Mouse (Mus musculus) ES-E14 (cell line): ENCODE results near the gene Xcr1. TPM values are rescaled to one million over a fixed set of nuclear protein-coding genes. Genes with fewer than 3 reads are reported as not detected.

Source experiments
- DNase-seq: peaks from one replicate; pipeline ENCODE4 v3.0.0-alpha.2; 2013; ENCODE audit warnings: low read depth, low spot score
- H3K27ac ChIP-seq: 2 replicates; pipeline ENCODE4 v1.5.1; 2012; ENCODE audit warnings: low read depth, mild to moderate bottlenecking, low read length, moderate library complexity, mixed read lengths; ENCODE audit not compliant: poor library complexity, insufficient read depth, severe bottlenecking
- H3K36me3 ChIP-seq: 2 replicates; pipeline ENCODE4 v1.6.1; 2012; ENCODE audit warnings: mild to moderate bottlenecking, low read length, moderate library complexity, mixed read lengths; ENCODE audit not compliant: control insufficient read depth, poor library complexity, insufficient read depth, severe bottlenecking
- H3K4me1 ChIP-seq, 2 experiments: fragments of 150-350 bp in 1 of 2; sonication (generic) in 1 of 2; 2 replicates each; pipeline ENCODE4 v1.6.1; 2012; ENCODE audit warnings: low read length in 2 of 2, mild to moderate bottlenecking in 1 of 2, mixed read lengths in 1 of 2; ENCODE audit not compliant: control insufficient read depth in 2 of 2, insufficient read depth in 2 of 2, poor library complexity in 1 of 2
- H3K4me3 ChIP-seq, 2 experiments: fragments of 150-350 bp in 1 of 2; sonication (generic) in 1 of 2; 2 replicates each; pipeline ENCODE4 v1.5.1; 2012; ENCODE audit warnings: low read length in 2 of 2, low read depth in 1 of 2, mild to moderate bottlenecking in 1 of 2, mixed read lengths in 1 of 2; ENCODE audit not compliant: insufficient read depth in 1 of 2, poor library complexity in 1 of 2, severe bottlenecking in 1 of 2
- H3K9ac ChIP-seq: 2 replicates; pipeline ENCODE4 v1.6.1; 2012; ENCODE audit warnings: low read depth, mild to moderate bottlenecking, low read length, mixed read lengths; ENCODE audit not compliant: poor library complexity, insufficient read depth, severe bottlenecking
- H3K9me3 ChIP-seq: fragments of 150-350 bp; sonication (generic); 2 replicates; pipeline ENCODE4 v1.6.1; 2012; ENCODE audit warnings: low read depth, mild to moderate bottlenecking, low read length; ENCODE audit not compliant: control insufficient read depth, insufficient read depth
- CHD2 ChIP-seq: IDR thresholded peaks from 2 replicates; pipeline ENCODE4 v1.6.1; 2014; ENCODE audit warnings: mild to moderate bottlenecking, low read depth, low read length, inconsistent platforms
- HCFC1 ChIP-seq: IDR thresholded peaks from 2 replicates; pipeline ENCODE4 v1.6.1; 2012; ENCODE audit warnings: low read length, inconsistent platforms, borderline replicate concordance; ENCODE audit not compliant: insufficient read depth
- MAFK ChIP-seq: IDR thresholded peaks from 2 replicates; pipeline ENCODE4 v1.6.1; 2014; ENCODE audit warnings: mild to moderate bottlenecking, low read depth, low read length, inconsistent platforms; ENCODE audit not compliant: insufficient read depth
- ZC3H11A ChIP-seq: IDR thresholded peaks from 2 replicates; pipeline ENCODE4 v1.6.1; 2012; ENCODE audit warnings: low read depth, mild to moderate bottlenecking, inconsistent platforms, low read length, borderline replicate concordance
- ZNF384 ChIP-seq: IDR thresholded peaks from 2 replicates; pipeline ENCODE4 v1.6.1; 2012; ENCODE audit warnings: low read depth, low read length, inconsistent platforms
- in situ Hi-C, 2 experiments: fragments of 600-800 bp; cut with MboI; formaldehyde crosslinking; loops; one replicate each; pipeline ENCODE4 v1.15.1; 2025; ENCODE audit warnings: low sequenced_read_pairs in 2 of 2, inconsistent platforms in 1 of 2; ENCODE audit not compliant: unreplicated experiment in 2 of 2
- total RNA-seq: library from RNA; depleted of rRNA; stranded (reverse); fragments of 300-350 nt; gene quantifications from 2 replicates; pipeline ENCODE4 v1.2.3, GENCODE M21; 2012

Xcr1 gene
- total RNA-seq, 1 experiment, result 0.09 TPM

DNA sequence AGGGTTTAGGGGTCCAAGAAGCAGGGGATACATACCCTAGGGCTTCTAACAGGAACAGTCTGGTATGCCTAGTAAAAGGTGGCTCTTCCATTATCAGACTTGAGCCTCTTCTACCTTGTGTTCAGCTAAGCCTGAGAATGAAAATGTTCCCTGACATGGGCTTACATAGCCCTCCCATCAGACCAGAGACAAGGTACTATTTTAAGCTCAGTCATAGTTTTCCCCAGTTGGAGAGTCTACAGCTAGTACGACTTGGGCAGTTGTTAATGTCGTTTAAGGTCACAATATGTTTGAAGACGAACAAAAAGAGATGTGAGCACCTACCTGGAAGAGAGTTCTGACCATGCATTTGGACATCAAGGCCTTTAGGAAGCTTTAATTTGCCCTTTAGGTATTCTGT is 17.4 kb downstream of the Xcr1 start:
- TF ChIP-seq ZNF384, result no peak
- no peak for TF ChIP-seq HCFC1
- TF ChIP-seq ZC3H11A, result no peak
- TF ChIP-seq MAFK, result no peak
- TF ChIP-seq CHD2, result no peak
- Histone ChIP-seq H3K9me3 (no peaks in the 10 kb centered on the region), H3K4me1 (no peaks in the 10 kb centered on the region), H3K36me3 (no peaks in the 10 kb centered on the region; the same call in 1 of the 2 replicates), H3K9ac (no peak overlapping the region), H3K27ac (no peak overlapping the region), H3K4me3 (no peak overlapping the region)
- in situ Hi-C loops, result no loop called here
- DNase-seq, result no peak

DNA sequence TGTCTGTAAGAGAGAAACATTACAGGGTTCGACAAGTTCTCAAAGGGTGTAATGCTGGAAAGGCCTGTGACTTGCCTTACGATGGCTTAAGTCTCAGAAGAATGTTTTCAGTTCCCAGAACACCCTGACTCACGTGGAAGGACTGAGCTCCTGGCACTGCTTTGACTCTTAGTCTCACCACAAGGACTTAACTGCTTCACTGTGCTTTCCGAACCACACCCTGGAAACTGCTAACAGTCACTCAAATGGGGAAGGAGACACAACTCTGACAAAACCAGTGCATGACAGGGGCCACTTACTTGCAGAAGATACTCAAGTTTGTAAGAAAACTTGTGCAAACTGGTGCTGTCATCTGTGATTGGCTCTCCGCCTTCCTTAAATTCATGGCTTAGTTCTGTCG is 21.6 kb downstream of the Xcr1 start:
- TF ChIP-seq HCFC1, result no peak
- no peak for TF ChIP-seq CHD2
- TF ChIP-seq ZNF384, result no peak
- no peak for TF ChIP-seq MAFK
- TF ChIP-seq ZC3H11A, result no peak
- no peak for DNase-seq
- Histone ChIP-seq H3K9ac (no peak overlapping the region), H3K4me1 (no peaks in the 10 kb centered on the region), H3K4me3 (no peak overlapping the region), H3K9me3 (no peaks in the 10 kb centered on the region), H3K36me3 (no peaks in the 10 kb centered on the region; the same call in 1 of the 2 replicates), H3K27ac (no peak overlapping the region)
- in situ Hi-C loops, result no loop called here

DNA sequence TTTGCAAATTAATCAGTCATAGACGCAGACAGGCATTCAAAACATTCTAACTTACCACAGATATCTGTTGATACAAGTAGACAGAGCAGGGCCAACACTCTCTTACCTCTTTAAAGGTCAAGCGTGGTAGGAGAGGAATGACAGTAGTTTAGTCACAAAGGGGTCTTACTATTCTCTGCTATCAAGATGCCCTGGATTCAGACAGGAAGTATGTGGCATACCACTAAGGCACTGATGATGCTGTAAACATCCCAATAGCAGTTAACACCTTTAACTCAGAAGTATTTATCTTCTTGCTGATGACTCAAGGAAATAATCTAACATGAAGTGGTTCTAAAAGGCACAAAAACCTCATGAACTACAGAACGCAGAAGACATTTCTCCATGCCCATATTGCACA is 26.0 kb downstream of the Xcr1 start:
- in situ Hi-C loops, result no loop called here
- DNase-seq, result no peak
- H3K27ac ChIP-seq, result no peak overlapping the region
- H3K4me1 ChIP-seq, result no peaks in the 10 kb centered on the region
- no peaks in the 10 kb centered on the region for H3K36me3 ChIP-seq
- no peak overlapping the region for H3K9ac ChIP-seq
- TF ChIP-seq HCFC1, result no peak
- TF ChIP-seq MAFK, result no peak
- TF ChIP-seq CHD2, result no peak
- TF ChIP-seq ZC3H11A, result no peak
- no peak for TF ChIP-seq ZNF384
- H3K9me3 ChIP-seq, result no peaks in the 10 kb centered on the region
- H3K4me3 ChIP-seq, result no peak overlapping the region

DNA sequence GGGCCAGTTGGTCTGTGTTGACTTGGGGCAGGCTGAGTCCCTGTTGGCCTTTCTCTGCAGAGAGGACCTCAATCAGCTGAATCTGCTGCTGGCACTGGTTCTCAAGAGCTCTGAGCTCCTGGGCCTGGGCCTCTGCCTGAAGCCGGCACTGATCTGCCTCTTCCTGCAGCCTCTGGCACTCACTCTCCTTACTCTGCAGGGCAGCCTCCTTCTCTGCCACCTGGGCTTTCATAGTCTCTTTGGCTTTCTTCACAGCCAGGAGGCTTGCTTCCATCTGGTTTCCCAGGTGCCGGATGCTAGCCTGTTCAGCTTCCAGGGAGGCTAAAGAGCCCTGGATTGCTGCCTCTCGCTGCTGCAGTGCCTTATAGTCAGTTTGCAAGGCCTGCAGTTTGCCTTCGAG is 32.9 kb downstream of the Xcr1 start:
- Histone ChIP-seq H3K9ac (no peak overlapping the region), H3K27ac (no peak overlapping the region), H3K9me3 (no peaks in the 10 kb centered on the region), H3K4me1 (no peaks in the 10 kb centered on the region), H3K36me3 (peaks cover 10% of the 10 kb centered on the region), H3K4me3 (no peak overlapping the region)
- no peak for DNase-seq
- no peak for TF ChIP-seq ZC3H11A
- in situ Hi-C loops, result no loop called here

DNA sequence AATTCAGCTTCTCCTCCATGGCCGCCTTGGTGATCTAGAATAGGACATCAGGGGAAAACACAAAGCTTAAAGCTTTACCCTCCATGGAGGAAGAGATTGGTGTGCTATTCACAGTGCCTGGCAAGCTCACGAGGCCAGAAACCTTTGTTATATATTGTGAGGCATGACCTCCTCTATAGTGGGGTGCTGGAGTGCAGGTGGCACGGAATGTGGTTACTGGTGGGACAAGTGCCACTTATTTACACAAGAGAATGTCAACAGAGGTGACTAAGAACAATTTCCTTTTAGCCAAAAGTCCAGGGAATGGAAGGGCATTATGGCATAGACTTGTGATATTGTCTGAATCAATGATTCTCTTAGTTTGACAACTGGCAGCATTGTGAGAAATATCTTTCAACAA is 35.2 kb downstream of the Xcr1 start:
- H3K36me3 ChIP-seq, result peaks cover 12% of the 10 kb centered on the region
- in situ Hi-C loops, result no loop called here
- no peak overlapping the region for H3K4me3 ChIP-seq
- no peak overlapping the region for H3K9ac ChIP-seq
- no peaks in the 10 kb centered on the region for H3K4me1 ChIP-seq
- no peak for TF ChIP-seq ZC3H11A
- no peak for TF ChIP-seq HCFC1
- no peak for DNase-seq
- no peaks in the 10 kb centered on the region for H3K9me3 ChIP-seq
- no peak overlapping the region for H3K27ac ChIP-seq
